Comparison of ENCODE assay signal across 8 mouse cellular contexts in genomic region chr3:79566716-79567691, GRCm38 (mm10). TPM values are rescaled to one million over a fixed set of nuclear protein-coding genes. Genes with fewer than 3 reads are reported as not detected.
DNase-seq lines count a peak whose midpoint lies in the region; ATAC-seq and TF ChIP-seq lines count a peak whose summit lies in the region.

No protein-coding gene starts in this region.

- peak; percentile 68 for ATAC-seq in lung, embryonic 14.5 days (ENCODE audit: insufficient read depth)
- peak; percentile 63; the same call in 1 of the 2 replicates for ATAC-seq in hindbrain, embryonic 14.5 days (ENCODE audit: low FRiP score)
- ATAC-seq in liver, embryonic 15.5 days (ENCODE audit: insufficient read depth) = peak; percentile 43

- H3K27ac ChIP-seq in lung, embryonic 14.5 days (ENCODE audit: low read depth) = peak overlapping the region; percentile 89
- H3K27ac ChIP-seq in embryonic fibroblast, embryonic 13.5 days (ENCODE audit: insufficient read depth, low read length) = no peak overlapping the region
- H3K27ac ChIP-seq in hindbrain, embryonic 14.5 days = peak overlapping the region; percentile 78
- peak overlapping the region; percentile 97 for H3K27ac ChIP-seq in liver, embryonic 15.5 days (replicated peaks)

- peaks cover 3% of the 10 kb centered on the region; the same call in 1 of the 2 replicates for H3K4me1 ChIP-seq in lung, embryonic 14.5 days (ENCODE audit: insufficient read depth)
- H3K4me1 ChIP-seq in embryonic fibroblast, embryonic 13.5 days (ENCODE audit: control insufficient read depth, insufficient read depth, low read length) = peaks cover 2% of the 10 kb centered on the region; the same call in 1 of the 2 replicates
- H3K4me1 ChIP-seq in hindbrain, embryonic 14.5 days (replicated peaks; ENCODE audit: control insufficient read depth, insufficient read depth, low read length) = no peaks in the 10 kb centered on the region; the same call in 1 of the 2 replicates
- peaks cover 61% of the 10 kb centered on the region for H3K4me1 ChIP-seq in liver, embryonic 15.5 days (replicated peaks)

- 2% methylated on average over 57 of the region's 60 CpGs for WGBS in lung, embryonic 14.5 days
- 3% methylated on average over 53 of the region's 60 CpGs for WGBS in hindbrain, embryonic 14.5 days
- 3% methylated on average over 60 of the region's 60 CpGs for WGBS in liver, embryonic 15.5 days (ENCODE audit: insufficient replicate concordance)

- H3K4me3 ChIP-seq in lung, embryonic 14.5 days (ENCODE audit: low read depth, low read length) = peak overlapping the region; percentile 80
- H3K4me3 ChIP-seq in embryonic fibroblast, embryonic 13.5 days (ENCODE audit: insufficient read depth, low read length) = peak overlapping the region; percentile 85
- H3K4me3 ChIP-seq in hindbrain, embryonic 14.5 days (replicated peaks; ENCODE audit: low read length) = peak overlapping the region; percentile 71
- H3K4me3 ChIP-seq in liver, embryonic 15.5 days (replicated peaks) = peak overlapping the region; percentile 81

- no peaks in the 10 kb centered on the region for H3K27me3 ChIP-seq in lung, embryonic 14.5 days (ENCODE audit: insufficient read depth, low read length)
- H3K27me3 ChIP-seq in hindbrain, embryonic 14.5 days (ENCODE audit: control insufficient read depth, insufficient read depth, low read length) = no peaks in the 10 kb centered on the region
- H3K27me3 ChIP-seq in liver, embryonic 15.5 days = no peaks in the 10 kb centered on the region

- peak; percentile 35 for DNase-seq in lung, embryonic 14.5 days
- DNase-seq in lung, postnatal 14 days = no peak
- DNase-seq in WW6 (ENCODE audit: low read depth, low spot score) = peak; percentile 33
- peak; percentile 38 for DNase-seq in hindbrain, embryonic 14.5 days (ENCODE audit: low spot score)
- DNase-seq in right cerebral cortex, postnatal 10 days (ENCODE audit: low spot score in 2 of 2) = peak; percentile 60 to 66
- no peak for DNase-seq in B cell, adult 2 months

- no peak for TF ChIP-seq POLR2A in embryonic fibroblast, embryonic 13.5 days (IDR thresholded peaks at IDR 0.05; ENCODE audit: low read depth, low read length)

- no peaks in the 10 kb centered on the region for H3K36me3 ChIP-seq in lung, embryonic 14.5 days (ENCODE audit: insufficient read depth)
- H3K36me3 ChIP-seq in hindbrain, embryonic 14.5 days (replicated peaks; ENCODE audit: control insufficient read depth, insufficient read depth) = no peaks in the 10 kb centered on the region
- no peaks in the 10 kb centered on the region; the same call in 1 of the 2 replicates for H3K36me3 ChIP-seq in liver, embryonic 15.5 days (replicated peaks)

- H3K9me3 ChIP-seq in lung, embryonic 14.5 days (ENCODE audit: low read depth, low read length) = no peaks in the 10 kb centered on the region
- no peaks in the 10 kb centered on the region for H3K9me3 ChIP-seq in hindbrain, embryonic 14.5 days (ENCODE audit: control insufficient read depth, low read length)
- H3K9me3 ChIP-seq in liver, embryonic 15.5 days (replicated peaks) = no peaks in the 10 kb centered on the region

- H3K9ac ChIP-seq in lung, embryonic 14.5 days = peak overlapping the region; percentile 80
- H3K9ac ChIP-seq in hindbrain, embryonic 14.5 days = peak overlapping the region; percentile 80
- peak overlapping the region; percentile 94 for H3K9ac ChIP-seq in liver, embryonic 15.5 days

- H3K4me2 ChIP-seq in lung, embryonic 14.5 days = peak overlapping the region; percentile 95
- peak overlapping the region; percentile 79 for H3K4me2 ChIP-seq in hindbrain, embryonic 14.5 days (replicated peaks)
- H3K4me2 ChIP-seq in liver, embryonic 15.5 days = peak overlapping the region; percentile 86

- no peak for TF ChIP-seq CTCF in lung, embryonic 14.5 days (IDR thresholded peaks at IDR 0.05; ENCODE audit: low read depth)
- no peak for TF ChIP-seq CTCF in embryonic fibroblast, embryonic 13.5 days (IDR thresholded peaks at IDR 0.05; ENCODE audit: borderline replicate concordance, insufficient read depth, low read length)

RNA-seq across cellular contexts. Expression of gene Fnip2, which starts 0.6 kb away (rescaled TPM):
- 5.8 and 6.4 TPM in 2 replicates for polyA plus RNA-seq in lung, embryonic 14.5 days (2014; fragmentation: Nextera tagmentation; extraction: Ambion mirVana)
- polyA plus RNA-seq in embryonic fibroblast, embryonic 13.5 days (2011; ENCODE audit: insufficient read length, low read depth, missing spikeins) = 14.2 and 19.7 TPM in 2 replicates
- 5.9 and 9.9 TPM in 2 replicates for polyA plus RNA-seq in hindbrain, embryonic 14.5 days (2014; fragmentation: Nextera tagmentation; extraction: Ambion mirVana)
- 4.8 and 6.1 TPM in 2 replicates for polyA plus RNA-seq in liver, embryonic 15.5 days (2015; fragmentation: Nextera tagmentation; extraction: Ambion mirVana)

RNA-seq across cellular contexts. Expression of gene Ppid, which starts 24.1 kb away (rescaled TPM):
- polyA plus RNA-seq in lung, embryonic 14.5 days (2014; fragmentation: Nextera tagmentation; extraction: Ambion mirVana) = 185 TPM in 2 replicates
- polyA plus RNA-seq in embryonic fibroblast, embryonic 13.5 days (2011; ENCODE audit: insufficient read length, low read depth, missing spikeins) = 104 and 113 TPM in 2 replicates
- 151 and 157 TPM in 2 replicates for polyA plus RNA-seq in hindbrain, embryonic 14.5 days (2014; fragmentation: Nextera tagmentation; extraction: Ambion mirVana)
- 89.7 and 91.5 TPM in 2 replicates for polyA plus RNA-seq in liver, embryonic 15.5 days (2015; fragmentation: Nextera tagmentation; extraction: Ambion mirVana)

Comparison
In these comparisons a context has a peak if more than half of its experiments do, and no peak if none do; other contexts are left out.
1. DNase-seq: peak in lung, embryonic 14.5 days (single experiment), WW6 (single experiment), hindbrain, embryonic 14.5 days (single experiment) and right cerebral cortex, postnatal 10 days (2 of 2); none in lung, postnatal 14 days (single experiment) and B cell, adult 2 months (0 of 2).
2. Peak in every context shown above with its lines, with median percentiles within 50 percentile points of each other: ATAC-seq, H3K4me2 ChIP-seq, H3K4me3 ChIP-seq and H3K9ac ChIP-seq.